Mouse (Mus musculus): Measurements from ENCODE around the gene Meis2.

The Meis2 gene

GRCm38 (mm10) chr2:115943044-115943443 lies 122.6 kb downstream of the Meis2 start:
- DNase-seq (ENCODE audit: low spot score): no peak

- no peak for DNase-seq (ENCODE audit: low spot score)
Measured at GRCm38 (mm10) chr2:115939849-115940248, 125.8 kb downstream of the Meis2 start.

- DNase-seq (ENCODE audit: low spot score): peak; percentile 7
Measured at GRCm38 (mm10) chr2:115938926-115939563, 126.6 kb downstream of the Meis2 start.

GRCm38 (mm10) chr2:115938296-115938695 lies 127.3 kb downstream of the Meis2 start:
- no peak for DNase-seq (ENCODE audit: low spot score)

- DNase-seq (ENCODE audit: low spot score): no peak
Measured at GRCm38 (mm10) chr2:115937896-115938295, 127.7 kb downstream of the Meis2 start.

GRCm38 (mm10) chr2:115936786-115937185 lies 128.9 kb downstream of the Meis2 start:
- no peak for DNase-seq (ENCODE audit: low spot score)

- no peak for DNase-seq (ENCODE audit: low spot score)
Measured at GRCm38 (mm10) chr2:115934299-115934698, 131.3 kb downstream of the Meis2 start.

GRCm38 (mm10) chr2:115933259-115933658 lies 132.4 kb downstream of the Meis2 start:
- no peak for DNase-seq (ENCODE audit: low spot score)

GRCm38 (mm10) chr2:115925744-115926143 lies 139.9 kb downstream of the Meis2 start:
- no peak for DNase-seq (ENCODE audit: low spot score)

GRCm38 (mm10) chr2:115924472-115924871 lies 141.2 kb downstream of the Meis2 start:
- no peak for DNase-seq (ENCODE audit: low spot score)

GRCm38 (mm10) chr2:115923247-115923646 lies 142.4 kb downstream of the Meis2 start:
- no peak for DNase-seq (ENCODE audit: low spot score)

- DNase-seq (ENCODE audit: low spot score): no peak
Measured at GRCm38 (mm10) chr2:115921687-115922086, 144.0 kb downstream of the Meis2 start.

- no peak for DNase-seq (ENCODE audit: low spot score)
Measured at GRCm38 (mm10) chr2:115920336-115920951, 145.2 kb downstream of the Meis2 start.

GRCm38 (mm10) chr2:115919141-115920071 lies 146.2 kb downstream of the Meis2 start:
- DNase-seq (ENCODE audit: low spot score): no peak

GRCm38 (mm10) chr2:115918561-115918960 lies 147.1 kb downstream of the Meis2 start:
- no peak for DNase-seq (ENCODE audit: low spot score)

- no peak for DNase-seq (ENCODE audit: low spot score)
Measured at GRCm38 (mm10) chr2:115914539-115914938, 151.1 kb downstream of the Meis2 start.

GRCm38 (mm10) chr2:115912948-115913529 lies 152.6 kb downstream of the Meis2 start:
- no peak for DNase-seq (ENCODE audit: low spot score)

- no peak for DNase-seq (ENCODE audit: low spot score)
Measured at GRCm38 (mm10) chr2:115911913-115912642, 153.6 kb downstream of the Meis2 start.

- no peak for DNase-seq (ENCODE audit: low spot score)
Measured at GRCm38 (mm10) chr2:115910217-115910616, 155.4 kb downstream of the Meis2 start.

GRCm38 (mm10) chr2:115901007-115901406 lies 164.6 kb downstream of the Meis2 start:
- no peak for DNase-seq (ENCODE audit: low spot score)

GRCm38 (mm10) chr2:115897559-115897958 lies 168.1 kb downstream of the Meis2 start:
- no peak for DNase-seq (ENCODE audit: low spot score)

GRCm38 (mm10) chr2:115897001-115897400 lies 168.6 kb downstream of the Meis2 start:
- no peak for DNase-seq (ENCODE audit: low spot score)

All from ovary, postnatal 10 days (tissue).